Mouse (Mus musculus) heart, adult 8-10 months (tissue): ENCODE results near the gene Spata48. TPM values are rescaled to one million over a fixed set of nuclear protein-coding genes. Genes with fewer than 3 reads are reported as not detected.
A peak's percentile ranks its signal among the peaks of the same experiment; 100 is the strongest.

Experiments used
- DNase-seq: peaks from one replicate; pipeline ENCODE4 v3.0.0; 2022; ENCODE audit warnings: low spot score
- total RNA-seq, 4 experiments: library from RNA; stranded (reverse); gene quantifications; 2 replicates each; pipeline ENCODE4 v1.2.4; 2022

The Spata48 gene
- total RNA-seq: 1 to 10 TPM in 2 of 4 experiments, under 1 TPM in 1, not detected in 1; 0.80 to 1.3 (median 1.3) TPM

GRCm38 (mm10) chr11:11461635-11462560, at the start of gene Spata48, which contains the start of gene Zpbp:
Gene Spata48 (plus strand): TSS chr11:11462094.
Gene Zpbp (minus strand): TSS chr11:11462408.
- peak; percentile 69 for DNase-seq

GRCm38 (mm10) chr11:11414188-11414587, 47.7 kb upstream of the Spata48 start:
- DNase-seq: no peak

- no peak for DNase-seq
Measured at GRCm38 (mm10) chr11:11417356-11417755, 44.5 kb upstream of the Spata48 start.

- DNase-seq: no peak
Measured at GRCm38 (mm10) chr11:11455037-11455436, 6.9 kb upstream of the Spata48 start.

GRCm38 (mm10) chr11:11462561-11462890, 632 bp downstream of the Spata48 start:
- no peak for DNase-seq

- DNase-seq: no peak
Measured at GRCm38 (mm10) chr11:11468924-11469323, 7.0 kb downstream of the Spata48 start.

- DNase-seq: no peak
Measured at GRCm38 (mm10) chr11:11484378-11484777, 22.5 kb downstream of the Spata48 start.

- no peak for DNase-seq
Measured at GRCm38 (mm10) chr11:11492044-11492443, 30.1 kb downstream of the Spata48 start.

GRCm38 (mm10) chr11:11495697-11496096, 33.8 kb downstream of the Spata48 start:
- DNase-seq: no peak

- DNase-seq: no peak
Measured at GRCm38 (mm10) chr11:11499944-11500343, 38.0 kb downstream of the Spata48 start.

- no peak for DNase-seq
Measured at GRCm38 (mm10) chr11:11506187-11506586, 44.3 kb downstream of the Spata48 start.

GRCm38 (mm10) chr11:11509413-11509812, 47.5 kb downstream of the Spata48 start:
- DNase-seq: no peak

- DNase-seq: no peak
Measured at GRCm38 (mm10) chr11:11512056-11512455, 50.2 kb downstream of the Spata48 start.

GRCm38 (mm10) chr11:11513008-11513799, 51.3 kb downstream of the Spata48 start:
- no peak for DNase-seq

- DNase-seq: no peak
Measured at GRCm38 (mm10) chr11:11514920-11515319, 53.0 kb downstream of the Spata48 start.

- no peak for DNase-seq
Measured at GRCm38 (mm10) chr11:11517781-11518435, 56.0 kb downstream of the Spata48 start.

- no peak for DNase-seq
Measured at GRCm38 (mm10) chr11:11519255-11520243, 57.7 kb downstream of the Spata48 start.

- no peak for DNase-seq
Measured at GRCm38 (mm10) chr11:11521908-11522441, 60.1 kb downstream of the Spata48 start.

GRCm38 (mm10) chr11:11528760-11529159, 66.9 kb downstream of the Spata48 start:
- DNase-seq: no peak

GRCm38 (mm10) chr11:11529165-11529564, 67.3 kb downstream of the Spata48 start:
- DNase-seq: no peak
